Mouse (Mus musculus) hindbrain, embryonic 12.5 days (tissue): ENCODE measurements around the gene Btbd35f10. TPM values are rescaled to one million over a fixed set of nuclear protein-coding genes. Genes with fewer than 3 reads are reported as not detected.
"Not testable (repeated sequence)": the region's sequence is repeated elsewhere in the genome, so short reads cannot be mapped to it uniquely, and the experiment has no call there.

ENCODE experiments used
- ATAC-seq: fragments of 200-750 bp; cut with Nextera tagmentation; 2 replicates; pipeline ENCODE4 v1.8.0; 2017; ENCODE audit warnings: moderate TSS enrichment; ENCODE audit not compliant: low FRiP score
- H3K27ac ChIP-seq: fragments of 300-500 bp; sonication (generic); 2 replicates; pipeline ENCODE4 v1.5.1; 2016; ENCODE audit warnings: mild to moderate bottlenecking
- H3K27me3 ChIP-seq: fragments of 300-500 bp; sonication (generic); 2 replicates; pipeline ENCODE4 v1.6.1; 2016; ENCODE audit warnings: mild to moderate bottlenecking
- H3K36me3 ChIP-seq: fragments of 300-500 bp; sonication (generic); 2 replicates; pipeline ENCODE4 v1.6.1; 2016; ENCODE audit warnings: mild to moderate bottlenecking
- H3K4me1 ChIP-seq: fragments of 300-500 bp; sonication (generic); 2 replicates; pipeline ENCODE4 v1.6.1; 2016
- H3K4me2 ChIP-seq: fragments of 300-500 bp; sonication (generic); replicated peaks from 2 replicates; pipeline ENCODE4 v1.6.1; 2016; ENCODE audit warnings: mild to moderate bottlenecking
- H3K4me3 ChIP-seq: fragments of 300-500 bp; sonication (generic); 2 replicates; pipeline ENCODE4 v1.5.1; 2016; ENCODE audit warnings: mild to moderate bottlenecking
- H3K9ac ChIP-seq: fragments of 300-500 bp; sonication (generic); 2 replicates; pipeline ENCODE4 v1.6.1; 2016; ENCODE audit warnings: mild to moderate bottlenecking, moderate library complexity
- H3K9me3 ChIP-seq: fragments of 300-500 bp; sonication (generic); replicated peaks from 2 replicates; pipeline ENCODE4 v1.6.1; 2016; ENCODE audit warnings: mild to moderate bottlenecking
- WGBS: fragments of 180-500 bp; shearing (Covaris S2); methylation state at CpG from one replicate; pipeline ENCODE4 v1.1.7; 2016; 5-methylcytosine and 5-hydroxymethylcytosine counted together
- polyA plus RNA-seq: library from polyadenylated mRNA; unstranded; fragments of >200 nt; fragmentation: Nextera tagmentation; extraction: Ambion mirVana; gene quantifications from 2 replicates; pipeline ENCODE4 v1.2.1, GENCODE M21; 2016

Btbd35f10 gene
- not detected in 2 replicates for polyA plus RNA-seq

GRCm38 (mm10) chrX:3752785-3753184 is at the start of gene Btbd35f10:
Gene Btbd35f10 (minus strand): TSS chrX:3752885.
- not testable (repeated sequence) for H3K27me3 ChIP-seq, H3K9ac ChIP-seq, H3K27ac ChIP-seq, H3K36me3 ChIP-seq, H3K4me3 ChIP-seq, ATAC-seq, H3K9me3 ChIP-seq, H3K4me1 ChIP-seq, H3K4me2 ChIP-seq
- WGBS = no CpG with 5 or more reads among the region's 3 CpGs

Other genes with a start within 250 kb of the Btbd35f10 start
- not detected in 2 replicates for gene Btbd35f18, start 52.7 kb downstream of the Btbd35f10 start, polyA plus RNA-seq
- not detected in 2 replicates for gene Btbd35f16, start 204.1 kb upstream of the Btbd35f10 start, polyA plus RNA-seq